13 mouse cellular contexts compared by ENCODE assay signal in genomic region chr7:96859684-96860083, GRCm38 (mm10).
"Had no signal": no experiment of that assay in that cellular context is flagged by ENCODE, and none has a peak within 500 bp of the region (broad histone marks: within the 10 kb centered on the region; RNA-seq: fewer than 3 reads in every experiment).

No protein-coding gene starts in this region.

- ATAC-seq: liver, postnatal 0 days had no signal

- H3K4me2 ChIP-seq: limb, embryonic 12.5 days; liver, embryonic 13.5 days; lung, embryonic 15.5 days had no signal

- H3K27ac ChIP-seq: layer of hippocampus, adult 2 months; liver, embryonic 13.5 days; macrophage; stomach, postnatal 0 days had no signal

- H3K9ac ChIP-seq: limb, embryonic 12.5 days; liver, embryonic 13.5 days; liver, postnatal 0 days; lung, embryonic 15.5 days had no signal

- H3K4me3 ChIP-seq: layer of hippocampus, adult 2 months; limb, embryonic 12.5 days; liver, embryonic 13.5 days; lung, embryonic 15.5 days; megakaryocyte, embryonic 14.5 days had no signal

- H3K36me3 ChIP-seq: liver, embryonic 13.5 days; lung, embryonic 15.5 days had no signal

- DNase-seq: kidney, postnatal 10 days; kidney, postnatal 4 days; liver; liver, embryonic 13.5 days; liver, postnatal 0 days; lung, postnatal 14 days; thymus, postnatal 14 days had no signal

- H3K9me3 ChIP-seq: limb, embryonic 12.5 days; liver, embryonic 13.5 days; lung, embryonic 15.5 days; megakaryocyte, embryonic 14.5 days had no signal

- H3K4me1 ChIP-seq: liver, embryonic 13.5 days had no signal

- H3K27me3 ChIP-seq: limb, embryonic 12.5 days; liver, embryonic 13.5 days; lung, embryonic 15.5 days had no signal
